ENCODE assay signal across 8 mouse cellular contexts in the genomic region with DNA sequence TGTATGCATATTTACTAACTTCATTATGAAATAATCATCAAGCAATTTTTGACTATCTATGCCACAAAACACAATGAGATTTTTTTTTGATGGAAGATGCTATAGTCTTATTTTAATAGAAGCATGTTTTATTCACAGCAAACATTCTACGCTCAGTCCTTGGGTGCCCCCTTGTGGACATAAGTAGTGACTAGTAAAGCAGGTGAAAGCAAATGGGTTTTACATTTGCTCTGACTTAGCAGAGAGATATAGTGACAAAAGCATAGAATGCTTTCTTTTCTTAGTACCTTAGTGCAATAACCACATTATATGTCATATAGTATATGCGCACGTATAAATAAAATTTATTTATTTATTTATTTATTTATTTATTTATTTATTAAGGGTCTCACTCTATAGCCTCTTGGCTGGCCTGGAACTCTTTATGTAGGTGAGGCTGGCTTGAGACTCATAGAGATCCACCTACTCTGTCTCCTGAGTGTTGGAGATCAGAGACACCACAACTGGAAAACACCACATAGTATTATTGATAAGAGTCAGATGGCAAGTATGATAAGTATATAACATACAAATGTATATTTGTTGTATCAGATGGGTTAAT.
DNase-seq lines count a peak whose midpoint lies in the region; ATAC-seq lines count a peak whose summit lies in the region.

No protein-coding gene starts in this region.

- 26% methylated on average over 3 of the region's 3 CpGs for WGBS in kidney, embryonic 16.5 days
- WGBS in limb, embryonic 12.5 days, result 30% methylated on average over 3 of the region's 3 CpGs
- WGBS in neural tube, embryonic 13.5 days, result 31% methylated on average over 3 of the region's 3 CpGs

- no peaks in the 10 kb centered on the region for H3K36me3 ChIP-seq in kidney, embryonic 16.5 days (ENCODE audit: insufficient read depth, low read length)
- H3K36me3 ChIP-seq in limb, embryonic 12.5 days, result no peaks in the 10 kb centered on the region
- H3K36me3 ChIP-seq in neural tube, embryonic 13.5 days, result no peaks in the 10 kb centered on the region

- no peak overlapping the region for H3K4me3 ChIP-seq in kidney, embryonic 16.5 days (ENCODE audit: low read length)
- H3K4me3 ChIP-seq in limb, embryonic 12.5 days (replicated peaks), result no peak overlapping the region
- H3K4me3 ChIP-seq in neural tube, embryonic 13.5 days, result no peak overlapping the region

- no peak overlapping the region for H3K27ac ChIP-seq in kidney, embryonic 16.5 days (ENCODE audit: low read length)
- no peak overlapping the region for H3K27ac ChIP-seq in limb, embryonic 12.5 days
- H3K27ac ChIP-seq in neural tube, embryonic 13.5 days (replicated peaks), result no peak overlapping the region

- no peaks in the 10 kb centered on the region for H3K4me1 ChIP-seq in kidney, embryonic 16.5 days (ENCODE audit: insufficient read depth, low read length)
- H3K4me1 ChIP-seq in limb, embryonic 12.5 days (replicated peaks), result no peaks in the 10 kb centered on the region
- H3K4me1 ChIP-seq in neural tube, embryonic 13.5 days (replicated peaks), result no peaks in the 10 kb centered on the region

- no peaks in the 10 kb centered on the region for H3K9me3 ChIP-seq in kidney, embryonic 16.5 days (ENCODE audit: low read length)
- H3K9me3 ChIP-seq in limb, embryonic 12.5 days, result no peaks in the 10 kb centered on the region
- H3K9me3 ChIP-seq in neural tube, embryonic 13.5 days, result no peaks in the 10 kb centered on the region

- no peak overlapping the region for H3K4me2 ChIP-seq in kidney, embryonic 16.5 days (replicated peaks; ENCODE audit: low read depth, low read length)
- H3K4me2 ChIP-seq in limb, embryonic 12.5 days, result no peak overlapping the region
- no peak overlapping the region for H3K4me2 ChIP-seq in neural tube, embryonic 13.5 days

- ATAC-seq in common myeloid progenitor, adult 5-6 weeks (replicated peaks; ENCODE audit: low read depth, poor library complexity, severe bottlenecking), result peak; percentile 90
- peak; percentile 72; the same call in 1 of the 2 replicates for ATAC-seq in kidney, embryonic 16.5 days (ENCODE audit: low FRiP score, low TSS enrichment)
- ATAC-seq in limb, embryonic 12.5 days (ENCODE audit: insufficient number of reproducible peaks, insufficient read depth, low FRiP score, low TSS enrichment, low read depth), result 0 out of 2 replicates have a peak, but pooled peaks have one; percentile 10
- peak; percentile 38; the same call in 1 of the 2 replicates for ATAC-seq in neural tube, embryonic 13.5 days (ENCODE audit: low read depth)

- H3K9ac ChIP-seq in kidney, embryonic 16.5 days (replicated peaks; ENCODE audit: low read length), result no peak overlapping the region
- H3K9ac ChIP-seq in limb, embryonic 12.5 days (replicated peaks), result no peak overlapping the region
- H3K9ac ChIP-seq in neural tube, embryonic 13.5 days, result no peak overlapping the region

- H3K27me3 ChIP-seq in kidney, embryonic 16.5 days (ENCODE audit: insufficient read depth, low read length), result no peaks in the 10 kb centered on the region
- no peaks in the 10 kb centered on the region for H3K27me3 ChIP-seq in limb, embryonic 12.5 days
- H3K27me3 ChIP-seq in neural tube, embryonic 13.5 days, result no peaks in the 10 kb centered on the region

- DNase-seq in urinary bladder, postnatal 14 days (ENCODE audit: low spot score), result peak; percentile 84
- no peak for DNase-seq in urinary bladder, adult 2 months (ENCODE audit: low spot score)
- DNase-seq in gastrocnemius, postnatal 10 days, result peak; percentile 75
- peak; percentile 62 to 66 for DNase-seq in urinary bladder, postnatal 36 days (ENCODE audit: low spot score in 2 of 2)

Comparison
In these comparisons a context has a peak if more than half of its experiments do, and no peak if none do; other contexts are left out.
1. ATAC-seq: peak in every context shown above with its lines; median percentile 90 in common myeloid progenitor, adult 5-6 weeks; 72 in kidney, embryonic 16.5 days; 38 in neural tube, embryonic 13.5 days; 10 in limb, embryonic 12.5 days.